Mouse (Mus musculus) hematopoietic stem cell, adult 5-6 weeks (primary cell): ENCODE results near the gene Phactr4. TPM values are rescaled to one million over a fixed set of nuclear protein-coding genes. Genes with fewer than 3 reads are reported as not detected.

Experiments
- ATAC-seq, 2 experiments: fragments of 125-278 bp in 1 of 2; replicated peaks in 1 of 2; 2 replicates each; pipeline ENCODE4 v1.8.0; 2016 to 2017; ENCODE audit warnings: inconsistent platforms in 2 of 2, mild to moderate bottlenecking in 2 of 2, moderate number of reproducible peaks in 2 of 2, low read depth in 1 of 2, moderate TSS enrichment in 1 of 2; ENCODE audit not compliant: low FRiP score in 2 of 2, poor library complexity in 2 of 2, severe bottlenecking in 2 of 2, insufficient read depth in 1 of 2, low TSS enrichment in 1 of 2
- total RNA-seq: library from RNA; stranded (forward); fragments of 172-1452, 232-1000 nt; gene quantifications from 2 replicates; pipeline ENCODE4 v1.2.3, GENCODE M21; 2017

Gene Phactr4
- total RNA-seq, 1 experiment from 2014 or later: 22.6 TPM

DNA sequence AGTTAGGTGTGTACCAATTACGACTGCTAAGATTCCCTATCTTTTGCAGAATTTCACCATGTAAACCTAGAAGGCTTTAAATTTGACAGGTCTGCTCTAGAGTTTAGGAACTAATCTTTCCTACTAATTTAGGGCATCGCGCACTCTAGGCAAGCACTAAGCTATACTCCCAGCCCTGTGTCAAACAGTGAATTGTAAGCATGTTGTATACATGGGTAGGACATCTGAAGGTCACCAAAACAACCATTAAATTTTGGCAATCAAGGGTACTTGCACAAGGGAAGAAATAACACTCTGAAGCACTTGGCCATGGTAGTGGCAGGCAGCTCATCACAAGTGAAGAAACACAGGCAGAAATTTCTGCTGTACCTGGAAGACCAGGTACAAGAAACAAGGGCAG is 71.4 kb downstream of the Phactr4 start:
- no peak for ATAC-seq

DNA sequence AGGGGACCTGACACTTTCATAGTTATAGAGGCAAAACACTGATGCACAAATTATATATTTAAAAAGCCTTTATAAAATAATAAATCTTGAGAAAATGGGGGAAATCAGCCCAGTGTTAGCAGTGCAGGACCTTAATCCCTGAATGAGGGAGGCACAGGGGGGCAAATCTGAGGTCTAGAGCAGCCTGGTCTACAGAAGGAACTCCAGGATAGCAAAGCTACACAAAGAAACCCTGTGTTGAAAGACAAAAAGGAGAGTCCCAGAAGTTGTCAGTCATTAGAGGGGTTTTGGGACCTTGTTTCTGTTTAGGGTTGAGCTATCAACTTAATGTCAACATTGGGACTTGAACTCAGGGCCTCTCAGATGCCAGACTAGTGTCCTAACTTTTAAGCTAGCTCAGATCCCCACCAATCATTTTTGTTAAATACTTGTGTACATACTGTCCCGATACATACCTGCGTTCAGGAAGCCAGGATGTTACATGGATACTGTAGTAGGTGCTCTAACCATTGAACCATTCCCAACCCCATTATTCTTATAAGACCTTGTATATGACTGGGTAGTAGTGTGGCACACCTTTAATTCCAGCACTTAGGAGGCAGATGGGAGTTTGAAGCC is 72.1 kb downstream of the Phactr4 start:
- ATAC-seq: no peak

DNA sequence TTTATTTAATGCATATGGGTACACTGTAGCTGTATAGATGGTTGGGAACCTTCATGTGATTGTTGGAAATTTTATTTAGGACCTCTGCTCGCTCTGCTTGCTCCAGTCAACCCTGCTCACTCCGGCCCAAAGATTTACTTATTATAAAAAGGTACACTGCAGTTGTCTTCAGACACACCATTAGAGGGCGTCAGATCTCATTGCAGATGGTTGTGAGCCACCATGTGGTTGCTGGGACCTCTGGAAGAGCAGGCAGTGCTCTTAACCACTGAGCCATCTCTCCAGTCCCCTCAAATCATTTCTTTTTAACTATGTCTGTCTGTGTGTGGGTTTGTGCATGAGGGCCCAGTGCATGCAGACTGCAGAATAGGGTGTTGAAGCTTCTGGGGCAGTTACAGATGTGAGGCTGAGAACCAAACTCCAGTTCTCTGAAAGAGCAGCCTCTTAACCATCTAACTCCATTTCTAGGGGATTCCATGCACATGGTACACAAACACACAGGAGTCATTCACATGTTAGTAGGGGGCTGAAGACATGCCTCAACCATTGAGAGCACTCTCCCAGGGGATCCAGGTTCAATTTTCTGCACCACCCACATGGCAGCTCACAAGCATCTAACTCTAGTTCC is 72.7 kb downstream of the Phactr4 start:
- ATAC-seq: no peak

DNA sequence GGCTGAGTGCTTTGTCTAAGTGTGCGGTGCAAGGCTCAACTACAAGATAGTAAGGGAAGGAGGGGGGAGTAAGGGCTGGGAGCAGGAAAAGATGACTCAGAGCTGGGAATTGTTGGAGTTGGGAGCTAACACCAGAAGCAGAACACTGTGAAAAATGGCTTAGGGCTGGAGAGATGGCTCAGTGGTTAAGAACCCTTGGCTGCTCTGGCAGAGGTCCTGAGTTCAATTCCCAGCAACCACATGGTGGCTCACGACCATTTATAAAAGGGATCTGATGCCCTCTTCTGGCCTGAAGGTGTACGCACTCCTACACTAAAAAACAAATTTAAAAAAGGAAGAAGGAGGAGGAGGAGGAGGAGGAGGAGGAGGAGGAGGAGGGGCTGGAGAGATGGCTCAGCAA is 75.6 kb downstream of the Phactr4 start:
- no peak for ATAC-seq

DNA sequence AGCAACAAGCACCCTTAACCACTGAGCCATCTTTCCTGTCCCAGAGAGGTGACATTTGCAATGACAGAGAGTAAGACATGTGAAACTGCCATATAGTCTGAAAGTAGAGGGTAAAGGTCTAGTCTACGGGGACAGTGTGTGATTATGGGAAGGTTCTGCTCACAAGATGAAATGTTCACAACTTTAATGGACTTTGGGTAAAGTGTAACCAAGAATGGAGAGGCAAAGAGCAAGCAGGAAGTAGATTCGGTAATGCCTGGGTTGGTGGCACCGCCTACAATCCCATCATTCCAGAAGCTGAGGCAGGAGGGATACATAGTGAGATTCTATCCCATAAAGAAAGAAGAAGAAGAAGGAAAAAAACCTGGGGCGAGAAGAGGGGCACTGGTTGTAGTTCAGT is 76.0 kb downstream of the Phactr4 start:
- ATAC-seq: no peak

DNA sequence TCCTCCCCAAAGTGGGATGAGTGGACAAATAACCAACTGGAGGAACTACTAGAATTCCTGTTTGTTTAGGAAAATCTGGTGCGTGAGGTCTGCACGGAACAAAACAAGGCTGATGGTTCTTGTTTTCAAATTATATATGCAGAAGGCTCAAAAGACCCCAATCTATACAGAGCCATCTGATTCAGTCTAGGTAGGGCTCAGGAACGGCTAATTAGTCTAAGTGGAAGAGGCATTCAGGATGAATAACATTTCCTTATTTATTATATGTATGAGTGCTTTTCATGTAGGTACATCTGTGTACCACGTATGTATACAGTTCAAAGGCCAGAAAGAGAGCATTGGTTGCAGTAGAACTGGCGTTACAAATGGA is 76.5 kb downstream of the Phactr4 start:
- no peak; a peak in 1 of 4 replicates for ATAC-seq

DNA sequence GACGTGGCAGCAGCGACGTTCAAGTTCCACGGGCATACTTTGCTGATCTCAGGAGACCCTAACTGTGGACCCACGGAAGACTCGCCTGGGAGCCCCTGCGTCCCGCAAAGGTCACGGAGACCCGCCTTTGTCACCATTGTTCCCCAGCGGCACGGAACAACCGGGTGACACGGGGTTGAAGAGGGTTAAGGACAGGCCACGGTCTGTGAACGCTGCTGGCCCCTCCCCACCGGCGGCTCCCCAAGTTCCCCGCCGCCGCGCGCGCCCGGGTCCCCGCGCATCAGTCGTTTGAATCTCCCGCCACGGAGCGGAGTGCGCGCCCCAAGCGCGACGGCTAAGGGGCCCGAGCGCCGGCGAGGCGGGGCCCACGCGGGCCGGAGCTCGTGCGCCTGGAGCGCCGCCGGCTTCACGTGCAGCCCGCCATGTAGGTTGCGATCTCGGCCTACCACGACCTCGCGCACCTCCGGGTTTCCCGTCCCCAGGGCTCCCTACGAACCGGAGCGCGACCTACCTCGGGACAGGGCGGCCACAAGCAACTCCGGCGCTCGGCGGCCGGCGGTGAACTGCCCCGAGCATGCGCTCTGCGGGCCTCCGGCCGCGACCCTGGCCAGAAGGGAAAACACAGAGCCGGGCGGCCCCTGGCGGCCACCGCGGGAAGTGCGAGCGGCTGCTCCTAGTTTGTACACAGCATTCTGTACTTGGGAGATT is 77.0 kb downstream of the Phactr4 start:
- ATAC-seq: peak; percentile 58 to 77

DNA sequence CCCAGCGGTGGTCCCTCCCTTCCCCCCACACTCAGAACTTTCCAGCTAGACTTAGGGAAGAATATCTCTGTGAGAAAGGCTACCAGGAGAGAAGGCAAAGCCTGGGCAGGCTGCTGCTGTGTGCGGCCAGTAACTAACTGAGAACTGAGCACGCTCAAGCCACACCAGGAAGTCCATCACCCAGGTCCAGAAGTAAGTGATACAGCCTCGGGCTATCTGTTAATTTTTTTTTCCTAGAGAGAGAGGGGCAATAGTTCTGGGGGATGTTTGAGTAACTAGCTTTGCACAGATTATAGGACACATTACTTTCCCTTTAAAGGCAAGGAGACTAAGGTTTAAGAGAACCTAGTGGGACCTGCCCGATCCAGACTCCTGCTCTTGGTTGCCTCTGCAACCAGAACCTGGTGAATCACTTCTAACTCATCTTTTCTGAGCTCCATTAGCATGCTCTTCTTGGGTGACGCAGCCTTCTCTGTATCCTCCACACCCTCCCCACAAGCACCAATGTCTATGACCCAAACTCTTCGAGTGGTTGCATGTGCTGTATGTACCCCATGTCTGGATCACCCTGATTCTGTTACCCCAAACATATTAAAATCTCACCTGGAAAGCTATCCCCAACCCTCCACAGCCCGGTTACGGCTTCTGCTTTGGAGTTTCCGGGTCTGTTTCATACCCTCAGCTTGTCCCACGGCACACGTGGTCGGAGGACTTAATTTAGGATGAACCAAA is 77.7 kb downstream of the Phactr4 start:
- peak; percentile 33 to 35; a peak in 2 of 4 replicates for ATAC-seq

DNA sequence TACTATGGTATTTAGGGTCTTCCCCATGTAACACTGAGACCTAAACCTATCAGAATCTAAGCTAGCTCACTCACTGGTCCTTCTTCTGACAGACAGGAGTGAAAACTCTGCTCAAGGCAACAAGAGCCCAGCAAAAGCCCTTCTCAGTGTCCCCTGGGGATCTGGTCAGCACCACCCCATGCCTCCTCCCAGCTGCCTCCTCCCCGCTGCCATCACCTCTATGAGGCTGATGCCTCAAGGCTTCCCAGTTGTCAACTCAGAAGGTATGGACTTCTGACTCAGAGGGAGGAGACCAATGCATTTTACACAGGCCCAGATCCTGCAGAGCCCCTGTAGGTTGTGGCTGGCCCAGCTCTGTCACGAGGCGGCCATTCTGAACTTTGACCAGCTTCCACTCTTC is 80.8 kb downstream of the Phactr4 start:
- ATAC-seq: no peak

DNA sequence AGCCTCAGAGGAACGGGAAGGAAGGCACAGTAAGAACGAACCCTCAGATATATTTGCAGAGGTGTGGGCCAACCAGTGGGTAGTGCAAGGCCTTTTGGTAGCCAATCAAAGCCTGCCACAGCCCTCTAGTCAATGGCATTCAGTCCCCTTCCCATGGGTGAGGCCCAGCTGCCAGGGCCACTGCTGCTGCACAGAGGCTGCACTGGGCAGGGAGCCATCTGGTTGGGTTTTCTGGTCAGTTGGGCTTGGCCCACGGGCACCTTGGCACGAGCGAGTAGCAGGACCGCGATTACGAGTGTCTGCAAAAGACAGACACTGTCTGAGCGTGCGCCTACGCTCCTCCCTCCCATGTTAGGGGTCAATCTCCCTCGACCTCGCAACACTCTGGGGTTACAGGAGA is 83.3 kb downstream of the Phactr4 start:
- ATAC-seq: no peak

DNA sequence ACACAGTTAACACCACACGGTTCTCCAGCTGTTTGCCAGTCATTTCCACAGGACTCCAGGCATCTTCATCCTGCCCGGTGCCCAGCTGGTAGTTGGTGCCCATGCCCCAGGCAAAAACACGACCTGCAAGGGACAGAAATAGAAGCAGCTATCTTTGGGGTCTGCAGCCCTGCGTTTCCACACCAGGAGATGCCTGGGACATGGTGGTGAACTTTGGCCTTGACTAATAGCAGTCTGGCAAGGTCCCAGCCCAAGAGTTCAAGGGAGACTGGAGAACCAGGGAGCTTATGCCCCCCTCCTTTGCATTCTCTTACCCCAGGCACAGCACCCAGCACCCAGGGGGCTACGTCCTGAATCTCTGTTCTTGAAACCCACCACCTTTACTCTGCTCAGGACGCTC is 89.4 kb downstream of the Phactr4 start:
- no peak for ATAC-seq

DNA sequence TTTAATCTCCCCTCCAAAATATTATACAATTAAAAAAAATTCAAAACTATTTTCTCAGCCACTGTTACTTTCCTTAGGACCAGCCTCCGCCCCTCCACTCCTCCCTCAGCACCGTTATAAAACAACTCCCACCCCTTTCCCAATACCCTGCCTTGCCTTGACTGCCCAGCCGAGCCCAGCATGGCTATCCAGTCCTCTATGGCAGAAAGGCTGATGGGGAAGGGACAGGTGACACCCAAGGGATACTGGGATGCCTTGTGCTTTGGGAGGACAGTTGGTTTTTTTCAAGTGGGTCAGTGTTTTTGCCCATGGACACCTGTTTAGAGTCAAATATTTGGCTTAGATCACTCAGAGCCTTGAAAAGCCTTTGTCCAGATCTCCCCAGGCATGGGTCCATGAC is 90.3 kb downstream of the Phactr4 start:
- no peak for ATAC-seq

DNA sequence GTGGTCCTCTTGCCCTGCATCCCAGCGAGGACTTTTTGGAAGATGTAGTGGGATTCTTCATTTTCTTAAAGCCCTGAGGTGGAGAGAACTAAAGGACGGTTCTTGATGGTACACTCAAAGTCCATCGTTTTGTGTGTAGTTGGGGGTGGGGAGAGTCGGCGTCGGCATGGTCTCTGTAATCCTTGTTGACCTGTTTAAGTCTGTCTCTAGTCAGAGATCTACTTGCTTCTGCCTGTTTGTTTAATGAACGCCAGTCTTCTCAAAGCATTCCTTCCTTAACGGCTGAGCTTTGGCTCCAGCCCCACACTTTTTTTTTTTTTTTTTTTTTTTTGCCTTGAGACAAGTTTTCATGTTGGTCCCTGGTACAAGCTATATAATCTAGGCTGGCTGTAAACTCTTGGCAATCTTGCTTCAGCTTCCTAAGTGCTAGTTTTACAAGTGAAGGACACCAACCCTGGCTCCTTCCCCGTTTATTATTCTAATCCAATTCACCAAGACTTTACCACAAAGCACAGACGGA is 92.4 kb downstream of the Phactr4 start:
- ATAC-seq: no peak

DNA sequence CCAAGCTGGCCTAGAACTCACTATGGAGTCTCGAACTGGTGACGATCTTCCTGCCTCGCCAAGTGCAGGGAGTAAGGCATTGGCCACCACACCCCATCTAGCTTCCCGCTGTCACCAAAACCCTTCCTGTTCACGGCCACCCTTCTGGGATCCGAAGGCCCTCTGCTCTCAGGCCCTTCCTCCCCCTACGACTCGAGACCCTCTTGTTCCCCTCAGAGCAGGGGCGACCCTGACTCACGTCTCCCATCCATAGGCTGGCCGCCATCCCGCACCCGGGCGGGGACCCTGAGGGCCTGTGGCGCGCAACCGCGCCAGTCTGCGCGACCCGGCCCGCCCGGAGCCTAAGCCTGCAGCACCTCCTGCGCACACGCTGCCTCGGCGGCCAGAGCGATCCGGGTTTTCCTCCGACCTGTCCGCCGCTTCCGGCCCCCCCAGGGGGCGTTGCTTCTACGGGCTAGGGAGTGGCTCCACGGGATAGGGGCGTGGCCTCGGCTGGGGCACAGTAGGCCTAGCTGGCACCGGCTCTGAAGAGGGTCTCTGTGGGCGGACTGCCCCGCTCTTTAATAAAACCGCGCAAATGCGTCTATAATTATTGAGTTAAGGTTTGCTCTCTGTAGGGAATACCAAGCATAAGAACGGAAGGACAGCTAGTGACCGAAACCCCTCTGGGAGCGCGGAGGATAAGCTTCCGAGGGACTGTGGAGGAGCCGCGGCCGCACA is 93.0 kb downstream of the Phactr4 start, which contains the start of gene Trnau1ap:
TSS of gene Trnau1ap (minus strand) at position 424 of the 720 bp plus-strand sequence.
- peak; percentile 95 to 97 for ATAC-seq

DNA sequence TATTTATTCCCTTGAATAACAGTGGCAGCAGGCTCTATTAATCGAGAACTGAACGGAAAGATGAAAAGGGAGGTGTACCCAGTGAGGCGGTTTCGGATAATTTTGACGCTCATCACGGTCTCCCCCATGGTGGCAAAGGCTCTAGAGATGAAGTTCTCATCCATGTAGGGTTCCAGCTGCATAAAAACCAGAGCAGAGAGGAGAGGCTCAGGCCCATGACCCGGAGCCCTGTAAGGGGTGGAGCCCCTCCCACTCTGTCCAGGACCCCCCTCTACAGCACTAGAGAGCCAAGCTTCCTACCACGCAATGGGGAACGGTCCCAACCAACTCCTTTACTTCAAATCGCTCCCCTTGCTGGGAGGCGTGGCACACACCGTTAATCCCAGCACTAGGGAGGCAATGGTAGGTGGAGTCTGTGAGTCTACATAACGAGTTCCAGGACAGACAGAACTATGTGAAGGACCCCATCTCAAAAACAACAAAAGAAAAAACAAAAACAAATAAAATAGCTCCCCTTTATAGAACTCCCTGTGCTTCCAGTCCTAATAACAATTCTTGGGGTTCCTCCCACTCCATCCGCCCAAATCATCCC is 93.8 kb downstream of the Phactr4 start:
- no peak for ATAC-seq

DNA sequence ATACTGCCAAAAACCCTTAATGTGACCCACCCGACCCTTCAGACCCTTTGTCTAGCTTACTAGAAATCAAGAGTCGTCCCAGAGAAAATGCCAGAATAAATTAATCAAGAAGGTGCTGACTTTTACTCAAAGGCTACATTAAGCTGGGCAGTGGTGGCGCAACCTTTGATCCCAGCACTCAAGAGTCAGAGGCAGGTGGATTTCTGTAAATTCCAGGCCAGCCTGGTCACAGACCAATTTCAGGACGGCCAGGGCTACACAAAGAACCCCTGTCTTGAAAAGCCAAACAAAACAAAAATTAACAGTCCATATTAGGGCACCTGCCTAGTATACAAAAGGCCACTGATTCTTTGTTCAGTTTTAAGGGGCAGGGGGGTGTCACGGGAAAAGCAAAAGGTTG is 95.8 kb downstream of the Phactr4 start:
- no peak for ATAC-seq

DNA sequence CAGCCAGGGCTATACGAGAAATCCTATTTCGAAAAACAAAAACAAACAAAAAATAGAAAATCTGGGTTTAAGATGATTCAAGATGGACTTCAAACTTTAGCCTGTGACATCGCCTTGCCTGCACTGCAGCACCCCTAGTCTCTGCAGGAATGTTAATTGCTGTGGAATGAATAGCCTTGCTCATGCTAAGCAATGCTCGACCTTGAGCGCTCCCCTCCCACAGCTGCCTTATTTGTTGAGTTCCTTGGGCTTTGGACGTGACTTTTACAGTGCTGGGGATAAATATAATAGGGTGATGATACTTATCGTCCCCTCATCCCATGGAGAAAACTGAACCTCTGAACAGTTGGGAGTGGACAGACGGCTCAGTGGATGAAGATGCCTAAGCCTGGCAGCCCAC is 106.6 kb downstream of the Phactr4 start:
- no peak for ATAC-seq
